Mouse (Mus musculus) kidney, adult 2 months (tissue): ENCODE data around the gene Mbd3.

Experiments
- CTCF ChIP-seq: fragments of 200-500 bp; conservative IDR thresholded peaks from 2 replicates; pipeline ENCODE4 v1.5.1; 2011; ENCODE audit warnings: low read depth, mild to moderate bottlenecking, control low read depth, low read length, moderate library complexity, mixed read lengths; ENCODE audit not compliant: insufficient read depth, insufficient read length
- POLR2A ChIP-seq: fragments of 200-500 bp; IDR thresholded peaks from one replicate; pipeline ENCODE4 v1.6.1; 2011; ENCODE audit warnings: low read depth, low read length, control low read depth

DNA sequence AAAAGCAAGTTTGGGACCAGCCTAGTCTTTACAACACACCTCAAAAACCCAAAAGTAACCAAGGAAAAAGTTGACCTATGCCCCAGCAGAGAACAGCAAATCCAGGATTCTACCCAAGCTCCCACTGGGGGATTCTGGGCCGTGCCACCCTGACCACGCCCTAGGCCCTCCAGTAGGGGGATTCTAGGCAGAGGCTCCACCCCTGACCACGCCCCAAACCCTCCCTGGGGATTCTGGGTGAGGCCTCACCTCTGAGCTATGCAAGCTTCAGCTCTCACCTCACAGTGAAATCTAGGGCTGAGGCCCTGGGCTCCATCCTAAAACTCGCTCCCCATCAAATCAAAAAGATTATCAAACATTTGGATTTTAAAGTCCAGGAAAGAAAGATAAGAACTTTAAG, 24.2 kb upstream of the Mbd3 start:
- TF ChIP-seq POLR2A (no peak), CTCF (no peak)
